Mouse (Mus musculus) myocyte (in vitro differentiated cells): ENCODE measurements around the gene Hoxa3.

Experiments
- E2F4 ChIP-seq: IDR thresholded peaks from one replicate; pipeline ENCODE4 v1.6.1; 2011; ENCODE audit warnings: mild to moderate bottlenecking, control low read depth, moderate library complexity; ENCODE audit not compliant: insufficient read depth
- POLR2A ChIP-seq: IDR thresholded peaks from one replicate; pipeline ENCODE4 v1.6.1; 2011; ENCODE audit warnings: low read depth, mild to moderate bottlenecking, control low read depth, moderate library complexity; ENCODE audit not compliant: insufficient read length
- SRF ChIP-seq: IDR thresholded peaks from one replicate; pipeline ENCODE4 v1.6.1; 2011; ENCODE audit warnings: low read depth; ENCODE audit not compliant: control insufficient read depth, insufficient read length
- TCF3 ChIP-seq: IDR thresholded peaks from one replicate; pipeline ENCODE4 v1.6.1; 2011; ENCODE audit warnings: low read depth, control low read depth; ENCODE audit not compliant: insufficient read length

GRCm38 (mm10) chr6:52252016-52252774 lies 39.1 kb upstream of the Hoxa3 start:
- no peak for TF ChIP-seq POLR2A
- TF ChIP-seq TCF3: no peak
- no peak for TF ChIP-seq SRF
- no peak for TF ChIP-seq E2F4
